Mouse (Mus musculus) urinary bladder, postnatal 36 days (tissue): Measurements from ENCODE around the gene Olfr1447.

ENCODE experiments used
- DNase-seq, 2 experiments: peaks; one replicate each; pipeline ENCODE4 v3.0.0; 2022; ENCODE audit warnings: low spot score in 2 of 2, mixed read lengths in 1 of 2

The Olfr1447 gene

DNA sequence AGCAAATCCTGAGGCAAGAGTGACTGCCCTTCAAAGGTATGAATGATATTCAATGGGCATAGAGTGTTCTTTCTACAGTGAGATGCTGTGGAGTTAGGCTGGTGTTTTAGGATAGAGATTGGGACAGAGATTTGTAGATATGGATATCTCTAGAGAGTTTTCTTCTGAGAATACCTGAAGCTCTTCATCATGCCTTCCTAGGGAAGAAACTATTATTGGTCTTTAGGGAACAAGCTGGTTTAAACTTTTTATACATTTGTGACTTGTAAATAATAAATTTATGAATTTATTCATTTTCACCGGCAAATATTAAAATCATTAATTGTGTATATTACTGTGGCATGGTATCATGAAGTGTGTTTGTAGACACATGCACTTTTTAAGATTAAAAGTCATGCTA is at the start of gene Olfr1447:
Olfr1447 (minus strand) TSS at position 101 of the 400 bp plus-strand sequence.
- no peak for DNase-seq

DNA sequence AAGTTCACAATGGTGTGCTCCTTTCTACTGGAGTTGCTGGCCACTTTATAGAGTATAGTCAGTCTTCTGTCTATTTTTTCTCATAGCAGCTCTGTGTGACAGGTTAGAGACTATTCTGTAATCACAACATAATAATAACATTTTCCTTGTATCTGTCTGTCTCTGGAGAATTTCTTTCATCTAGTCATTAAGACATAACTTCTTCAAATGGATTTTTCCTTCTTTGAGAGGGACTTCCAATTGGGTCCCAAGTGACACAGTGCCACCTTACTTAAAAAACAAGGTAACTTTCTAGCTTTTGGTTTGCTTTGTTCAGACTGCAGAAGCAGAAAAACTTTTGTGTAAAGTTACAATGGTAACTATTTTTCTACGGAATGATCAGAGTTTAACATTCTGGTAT is 46.4 kb upstream of the Olfr1447 start, which contains the start of gene Olfr1450:
Olfr1450 (plus strand) TSS at position 301 of the 400 bp plus-strand sequence.
- no peak for DNase-seq

DNA sequence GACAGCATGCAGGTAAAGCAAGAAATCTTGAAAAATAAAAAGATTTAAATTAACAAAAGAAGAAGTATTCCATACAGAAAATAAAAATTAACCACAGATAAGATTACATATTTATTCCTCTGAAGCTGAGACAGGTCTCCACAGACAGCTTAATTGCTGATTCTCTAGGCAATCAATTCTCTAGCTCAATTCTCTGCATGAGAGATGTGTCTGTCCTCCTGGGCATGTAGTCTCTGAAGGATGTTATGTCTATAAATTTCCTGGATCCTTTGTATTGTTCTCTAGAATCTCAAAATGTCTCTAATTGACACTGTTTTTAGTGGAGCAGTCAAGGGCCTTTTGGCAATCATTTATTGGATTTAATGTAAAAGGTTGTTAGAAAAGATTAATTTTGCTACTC is 27.0 kb upstream of the Olfr1447 start, which contains the start of gene Olfr1449:
Olfr1449 (plus strand) TSS at position 301 of the 400 bp plus-strand sequence.
- no peak for DNase-seq

- no peak for DNase-seq
These were observed 20.8 kb upstream of the Olfr1447 start, which contains the start of gene Olfr1448 for GRCm38 (mm10) chr19:12924319-12924718. Olfr1448 (minus strand) TSS chr19:12924419.

DNA sequence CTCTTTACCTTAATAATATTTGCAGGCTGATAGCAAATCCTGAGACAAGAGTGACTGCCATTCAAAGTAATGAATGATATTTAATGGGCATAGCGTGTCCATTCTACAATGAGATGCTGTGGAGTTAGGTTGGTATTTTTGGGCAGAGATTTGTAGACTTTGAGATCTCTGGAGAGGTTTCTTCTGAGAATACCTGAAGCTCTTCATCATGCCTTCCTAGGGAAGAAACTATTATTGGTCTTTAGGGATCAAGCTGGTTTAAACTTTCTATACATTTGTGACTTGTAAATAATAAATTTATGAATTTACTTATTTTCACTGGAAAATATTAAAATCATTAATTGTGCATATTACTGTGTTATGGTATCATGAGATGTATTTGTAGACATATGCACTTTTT is 10.1 kb downstream of the Olfr1447 start, which contains the start of gene Olfr1446:
Olfr1446 (minus strand) TSS at position 101 of the 400 bp plus-strand sequence.
- DNase-seq: no peak

- no peak for DNase-seq
These were observed 20.0 kb downstream of the Olfr1447 start, which contains the start of gene Olfr1445 for GRCm38 (mm10) chr19:12883555-12883954. Olfr1445 (plus strand) TSS chr19:12883855.

DNA sequence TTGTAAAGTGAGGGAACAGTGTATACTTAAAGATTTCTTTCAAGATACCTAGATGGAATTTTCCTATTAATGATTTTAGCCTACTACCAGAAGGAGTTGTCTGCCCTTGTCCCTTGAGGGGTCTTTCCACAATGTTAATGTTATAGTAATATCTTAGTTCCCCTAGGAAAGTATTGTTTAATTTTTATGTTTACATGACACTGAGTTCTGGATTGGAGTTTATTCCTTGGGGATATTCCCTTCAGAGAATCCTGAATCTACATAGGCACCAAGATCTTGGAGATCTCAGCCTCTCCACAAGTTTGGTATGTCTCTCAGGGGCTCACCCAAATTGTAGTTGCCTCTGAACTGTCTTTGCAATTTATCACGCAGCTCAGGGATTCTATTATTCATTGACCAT is 46.6 kb downstream of the Olfr1447 start, which contains the start of gene Olfr1444:
Olfr1444 (plus strand) TSS at position 301 of the 400 bp plus-strand sequence.
- DNase-seq: no peak
